9 mouse cellular contexts compared by ENCODE assay signal in the genomic region with DNA sequence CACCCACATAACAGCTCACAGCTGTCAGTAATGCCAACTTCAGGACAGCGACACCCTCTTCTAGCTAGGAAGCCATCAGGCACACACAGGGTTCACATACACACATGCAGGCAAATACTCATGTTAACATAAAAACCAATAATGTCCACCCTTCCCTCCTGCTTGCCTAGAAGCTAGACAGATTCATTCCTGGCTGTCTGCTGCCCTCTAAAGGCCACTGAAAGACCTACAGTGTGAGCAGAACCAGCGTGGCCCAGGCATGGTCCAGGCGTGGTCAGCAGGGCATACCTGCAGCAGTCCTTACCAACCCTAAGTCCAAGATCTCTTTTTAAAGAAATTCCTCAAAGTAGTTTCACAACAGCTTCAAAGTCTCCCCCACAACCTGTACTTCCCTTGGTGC. TPM values are rescaled to one million over a fixed set of nuclear protein-coding genes. Genes with fewer than 3 reads are reported as not detected.
DNase-seq lines count a peak whose midpoint lies in the region; ATAC-seq and TF ChIP-seq lines count a peak whose summit lies in the region.
"Had no signal": no experiment of that assay in that cellular context is flagged by ENCODE, and none has a peak within 500 bp of the region (broad histone marks: within the 10 kb centered on the region; RNA-seq: fewer than 3 reads in every experiment).

No protein-coding gene starts in this region.

- peak; percentile 40; the same call in 1 of the 2 replicates for TF ChIP-seq CTCF in thymus, adult 2 months (IDR thresholded peaks at IDR 0.05; ENCODE audit: borderline replicate concordance, control insufficient read depth, extremely low read depth, insufficient read depth, low read length, poor library complexity)
- peak; percentile 94 for TF ChIP-seq CTCF in midbrain, postnatal 0 days (IDR thresholded peaks at IDR 0.05)

- intact Hi-C loops in left cerebral cortex, postnatal 4 days (cut with DNase I) = loop anchor here (5.0 kb wide), 1 partner anchor 672 kb away; no protein-coding TSS in a partner anchor

- no peak overlapping the region for H3K9ac ChIP-seq in hindbrain, embryonic 15.5 days
- no peak overlapping the region for H3K9ac ChIP-seq in midbrain, postnatal 0 days (replicated peaks; ENCODE audit: low read length, poor library complexity, severe bottlenecking)

- TF ChIP-seq POLR2A in thymus, adult 2 months (IDR thresholded peaks at IDR 0.05; ENCODE audit: control insufficient read depth, extremely low read depth, insufficient read depth, low read length, poor library complexity) = no peak

- H3K4me3 ChIP-seq in thymus, adult 2 months (ENCODE audit: control insufficient read depth, insufficient read depth, low read length) = no peak overlapping the region
- H3K4me3 ChIP-seq in hindbrain, embryonic 15.5 days = no peak overlapping the region
- H3K4me3 ChIP-seq in midbrain, postnatal 0 days (ENCODE audit: low read depth, low read length) = no peak overlapping the region

- no peaks in the 10 kb centered on the region for H3K27me3 ChIP-seq in thymus, adult 2 months (ENCODE audit: control insufficient read depth, insufficient read depth, low read length)
- no peaks in the 10 kb centered on the region for H3K27me3 ChIP-seq in hindbrain, embryonic 15.5 days
- no peaks in the 10 kb centered on the region for H3K27me3 ChIP-seq in midbrain, postnatal 0 days (ENCODE audit: insufficient read depth, low read length)

- H3K36me3 ChIP-seq in thymus, adult 2 months (ENCODE audit: control insufficient read depth, insufficient read depth, low read length) = peaks cover 24% of the 10 kb centered on the region
- H3K36me3 ChIP-seq in hindbrain, embryonic 15.5 days = peaks cover 23% of the 10 kb centered on the region
- peaks cover 34% of the 10 kb centered on the region for H3K36me3 ChIP-seq in midbrain, postnatal 0 days (ENCODE audit: insufficient read depth, low read length)

- no peaks in the 10 kb centered on the region for H3K9me3 ChIP-seq in hindbrain, embryonic 15.5 days
- no peaks in the 10 kb centered on the region for H3K9me3 ChIP-seq in midbrain, postnatal 0 days (ENCODE audit: low read length)

- peak; percentile 77; the same call in 1 of the 2 replicates for ATAC-seq in hindbrain, embryonic 15.5 days (ENCODE audit: low FRiP score, low read depth)
- 0 out of 2 replicates have a peak, but pooled peaks have one; percentile 66 for ATAC-seq in midbrain, postnatal 0 days (ENCODE audit: low FRiP score)

- DNase-seq in thymus, adult 2 months = peak; percentile 25
- no peak for DNase-seq in thymus, postnatal 14 days
- DNase-seq in adrenal gland, postnatal 10 days = peak; percentile 59
- peak; percentile 22 for DNase-seq in embryo, embryonic 11.5 days (ENCODE audit: low read depth, low spot score)
- peak; percentile 46 for DNase-seq in left cerebral cortex, postnatal 4 days
- DNase-seq in midbrain, postnatal 0 days (ENCODE audit: low spot score) = peak; percentile 69
- DNase-seq in spleen, adult 12 weeks (ENCODE audit: low spot score) = no peak

- WGBS in thymus, adult 2 months = 90% methylated on average over 3 of the region's 3 CpGs
- WGBS in hindbrain, embryonic 15.5 days = 35% methylated on average over 3 of the region's 3 CpGs
- 36% methylated on average over 3 of the region's 3 CpGs for WGBS in midbrain, postnatal 0 days

- H3K4me2 ChIP-seq in hindbrain, embryonic 15.5 days = no peak overlapping the region
- no peak overlapping the region for H3K4me2 ChIP-seq in midbrain, postnatal 0 days (ENCODE audit: low read depth, low read length, poor library complexity, severe bottlenecking)

- no peaks in the 10 kb centered on the region for H3K4me1 ChIP-seq in thymus, adult 2 months (replicated peaks; ENCODE audit: control insufficient read depth, insufficient read depth, low read length)
- peaks cover 12% of the 10 kb centered on the region for H3K4me1 ChIP-seq in hindbrain, embryonic 15.5 days (replicated peaks)
- H3K4me1 ChIP-seq in midbrain, postnatal 0 days (ENCODE audit: insufficient read depth, low read length) = no peaks in the 10 kb centered on the region

- H3K27ac ChIP-seq in thymus, adult 2 months (ENCODE audit: control insufficient read depth, insufficient read depth, low read length) = no peak overlapping the region
- H3K27ac ChIP-seq in hindbrain, embryonic 15.5 days (replicated peaks) = no peak overlapping the region
- no peak overlapping the region for H3K27ac ChIP-seq in midbrain, postnatal 0 days (ENCODE audit: low read depth, low read length)

RNA-seq across cellular contexts. Expression of gene Tubgcp3, which starts 43.0 kb away (rescaled TPM):
- polyA plus RNA-seq in thymus, adult 2 months (2012; rRNA removed) = 114 and 116 TPM in 2 replicates
- 10 to 100 TPM; 29.6 to 34.4 TPM for total RNA-seq in adrenal gland, postnatal 10 days (2021)
- polyA plus RNA-seq in hindbrain, embryonic 15.5 days (2015; fragmentation: Nextera tagmentation; extraction: Ambion mirVana) = 38.4 and 39.0 TPM in 2 replicates
- 10 to 100 TPM; 33.9 to 37.2 TPM for total RNA-seq in left cerebral cortex, postnatal 4 days (2021)
- total RNA-seq in midbrain, postnatal 0 days (2014; rRNA removed) = 36.1 and 41.7 TPM in 2 replicates
- polyA plus RNA-seq in midbrain, postnatal 0 days (2015; fragmentation: Nextera tagmentation; extraction: Ambion mirVana) = 26.0 and 26.8 TPM in 2 replicates

RNA-seq across cellular contexts. Expression of gene Spaca7, which starts 56.2 kb away (rescaled TPM):
- polyA plus RNA-seq in thymus, adult 2 months (2012; rRNA removed) = not detected in 2 replicates
- total RNA-seq in adrenal gland, postnatal 10 days (2021) = not detected
- not detected in 2 replicates for polyA plus RNA-seq in hindbrain, embryonic 15.5 days (2015; fragmentation: Nextera tagmentation; extraction: Ambion mirVana)
- not detected for total RNA-seq in left cerebral cortex, postnatal 4 days (2021)
- total RNA-seq in midbrain, postnatal 0 days (2014; rRNA removed) = not detected in 2 replicates
- not detected in 2 replicates for polyA plus RNA-seq in midbrain, postnatal 0 days (2015; fragmentation: Nextera tagmentation; extraction: Ambion mirVana)
- polyA plus RNA-seq: gonadal fat pad, adult 2 months had no signal

Comparison
In these comparisons a context has a peak if more than half of its experiments do, and no peak if none do; other contexts are left out.
1. DNase-seq: peak in thymus, adult 2 months (single experiment), adrenal gland, postnatal 10 days (single experiment), embryo, embryonic 11.5 days (single experiment), left cerebral cortex, postnatal 4 days (single experiment) and midbrain, postnatal 0 days (single experiment); none in thymus, postnatal 14 days (single experiment) and spleen, adult 12 weeks (single experiment).